Mouse (Mus musculus) liver, adult 2 months (tissue): ENCODE measurements at regions not wholly inside any gene's neighbourhood (a gene's known extent, or its start where the extent isn't known, plus 50 kb on each side); places are given as distances from the start of the nearest gene placed in this dataset.

ENCODE experiments used
- CTCF ChIP-seq: fragments of 200-500 bp; IDR thresholded peaks from 2 replicates; pipeline ENCODE4 v1.5.1; 2011; ENCODE audit warnings: low read depth, low read length, control low read depth
- POLR2A ChIP-seq: fragments of 200-500 bp; IDR thresholded peaks from 2 replicates; pipeline ENCODE4 v1.6.1; 2011; ENCODE audit warnings: low read length, control low read depth; ENCODE audit not compliant: insufficient read depth; ENCODE audit errors: extremely low read depth

DNA sequence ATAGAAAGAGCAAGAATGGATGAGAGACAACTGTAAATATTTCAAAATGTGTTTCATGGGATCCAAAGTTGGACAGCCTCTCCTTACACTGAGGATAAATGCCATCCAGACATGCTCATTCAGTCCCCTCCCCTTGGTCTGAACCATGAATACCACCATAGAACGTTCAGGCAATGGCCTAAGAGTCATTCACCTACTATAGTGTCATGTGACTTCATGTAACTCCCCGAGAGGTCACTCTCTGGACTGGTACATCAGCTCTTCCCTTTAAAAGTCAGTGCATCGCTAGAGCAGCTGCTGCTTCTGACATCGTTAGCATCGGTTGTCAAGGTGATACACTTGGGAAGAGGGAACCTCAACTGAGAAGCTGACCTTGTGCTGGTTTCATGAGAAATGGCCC lies 260.2 kb upstream of the Fn1 start:
- no peak for TF ChIP-seq CTCF
- TF ChIP-seq POLR2A: no peak
